In genomic region chr8:95727625-95728024, GRCm38 (mm10) we compare ENCODE assay signal across 25 mouse cellular contexts.
"Had no signal": no experiment of that assay in that cellular context is flagged by ENCODE, and none has a peak within 500 bp of the region (broad histone marks: within the 10 kb centered on the region; RNA-seq: fewer than 3 reads in every experiment).

No protein-coding gene starts in this region.

- ATAC-seq: forebrain, postnatal 0 days; hindbrain, postnatal 0 days; intestine, embryonic 16.5 days had no signal

- H3K9me3 ChIP-seq: heart, embryonic 10.5 days; heart, embryonic 13.5 days; heart, embryonic 15.5 days; hindbrain, embryonic 13.5 days; hindbrain, embryonic 15.5 days; kidney, embryonic 15.5 days; limb, embryonic 13.5 days; limb, embryonic 15.5 days had no signal

- H3K4me3 ChIP-seq: heart, embryonic 10.5 days; heart, embryonic 13.5 days; heart, embryonic 15.5 days; hindbrain, embryonic 13.5 days; hindbrain, embryonic 15.5 days; kidney, embryonic 15.5 days; limb, embryonic 13.5 days; limb, embryonic 15.5 days had no signal

- H3K9ac ChIP-seq: forebrain, postnatal 0 days; heart, embryonic 13.5 days; heart, embryonic 15.5 days; hindbrain, embryonic 13.5 days; hindbrain, embryonic 15.5 days; kidney, embryonic 15.5 days; limb, embryonic 13.5 days; limb, embryonic 15.5 days had no signal

- DNase-seq: forebrain, postnatal 0 days; gastrocnemius, postnatal 14 days; gastrocnemius, postnatal 36 days; heart, adult 18-20 months; heart, postnatal 14 days; heart, postnatal 36 days; kidney, adult 11 months; kidney, adult 2 months; kidney, adult 9 months; kidney, postnatal 14 days; kidney, postnatal 36 days; layer of hippocampus, adult 9-11 months; layer of hippocampus, postnatal 36 days; left cerebral cortex, postnatal 4 days had no signal

- H3K4me2 ChIP-seq: heart, embryonic 13.5 days; heart, embryonic 15.5 days; hindbrain, embryonic 13.5 days; hindbrain, embryonic 15.5 days; kidney, embryonic 15.5 days; limb, embryonic 13.5 days; limb, embryonic 15.5 days had no signal

- H3K27ac ChIP-seq: heart, embryonic 10.5 days; heart, embryonic 13.5 days; heart, embryonic 15.5 days; hindbrain, embryonic 13.5 days; hindbrain, embryonic 15.5 days; hindbrain, postnatal 0 days; kidney, embryonic 15.5 days; kidney, postnatal 0 days; limb, embryonic 13.5 days; limb, embryonic 15.5 days had no signal

- H3K4me1 ChIP-seq: heart, embryonic 10.5 days; heart, embryonic 13.5 days; heart, embryonic 15.5 days; hindbrain, embryonic 13.5 days; hindbrain, embryonic 15.5 days; kidney, embryonic 15.5 days; limb, embryonic 13.5 days; limb, embryonic 15.5 days had no signal

- H3K27me3 ChIP-seq: heart, embryonic 13.5 days; heart, embryonic 15.5 days; hindbrain, embryonic 13.5 days; hindbrain, embryonic 15.5 days; kidney, embryonic 15.5 days; limb, embryonic 13.5 days; limb, embryonic 15.5 days had no signal
